Mouse (Mus musculus) T-helper 17 cell (primary cell): ENCODE measurements around the gene Gimap4.

Source experiments
- in situ Hi-C, 2 experiments: fragments of 300-600 bp; cut with MboI, MseI; formaldehyde crosslinking; loops; 1 replicate in 1 of 2; 2 replicates in 1 of 2; pipeline ENCODE4 v1.15.1; 2025; ENCODE audit warnings: high pct_unique_total_duplicates in 2 of 2

Gimap4 gene

DNA sequence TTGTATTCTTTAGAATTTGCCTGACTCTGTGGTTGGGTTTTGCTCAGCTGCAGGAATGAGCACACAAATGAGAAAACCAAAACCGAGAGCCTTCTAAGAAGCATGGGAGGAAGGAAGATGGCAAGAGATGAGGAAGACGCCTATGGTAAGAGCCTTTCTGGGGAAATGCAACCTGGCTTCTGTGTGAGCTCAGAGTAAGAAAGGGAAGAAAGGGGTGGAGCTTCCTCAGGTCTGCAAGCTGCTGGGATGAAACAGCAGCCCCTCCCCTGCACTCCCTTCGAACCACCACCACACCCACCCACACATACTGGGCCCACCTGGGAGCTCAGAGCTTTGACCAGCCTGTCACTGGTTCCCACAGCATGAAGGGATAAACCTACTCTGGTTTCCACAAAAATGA is 56.9 kb downstream of the Gimap4 start:
- in situ Hi-C loops = loop anchor here in 1 of 2 experiments (10.0 kb wide), 1 partner anchor 56 kb away; the partner anchor contains the start of gene Gimap4
